Mouse (Mus musculus): ENCODE measurements around the gene Vkorc1.

GRCm38 (mm10) chr7:127903971-127904796 lies 8.8 kb upstream of the Vkorc1 start, which contains the start of gene Bckdk:
- TF ChIP-seq FLI1 (IDR thresholded peaks at IDR 0.05; ENCODE audit: low read length) (no peak), GATA1 (IDR thresholded peaks at IDR 0.05; ENCODE audit: borderline replicate concordance, low read length) (no peak)
